Comparison of ENCODE assay signal across 9 mouse cellular contexts in genomic region chr12:17694589-17695115, GRCm38 (mm10). TPM values are rescaled to one million over a fixed set of nuclear protein-coding genes. Genes with fewer than 3 reads are reported as not detected.
DNase-seq lines count a peak whose midpoint lies in the region.
"Had no signal": no experiment of that assay in that cellular context is flagged by ENCODE, and none has a peak within 500 bp of the region (broad histone marks: within the 10 kb centered on the region; RNA-seq: fewer than 3 reads in every experiment).

No protein-coding gene starts in this region.

- DNase-seq in cerebellum, adult 18-20 months, result peak; percentile 52 to 62
- no peak for DNase-seq in cerebellum, postnatal 4 days (ENCODE audit: low spot score in 2 of 2)
- DNase-seq in lung, postnatal 10 days, result peak; percentile 27
- DNase-seq in lung, postnatal 25 days (ENCODE audit: low spot score), result no peak
- peak; percentile 51 to 61 for DNase-seq in cerebellum, postnatal 36 days
- peak; percentile 40 for DNase-seq in thymus, postnatal 0 days (ENCODE audit: low spot score)
- no peak for DNase-seq in right cerebral cortex, postnatal 36 days (ENCODE audit: low spot score in 2 of 2)
- no peak for DNase-seq in frontal cortex, postnatal 10 days (ENCODE audit: low spot score in 2 of 2)
- DNase-seq: gastrocnemius, adult 2 months had no signal

RNA-seq across cellular contexts. Expression of gene Hpcal1, which starts 4.0 kb away (rescaled TPM):
- 145 and 152 TPM in 2 replicates for polyA plus RNA-seq in thymus, postnatal 0 days (2015; fragmentation: Nextera tagmentation; extraction: Ambion mirVana)

Comparison
In these comparisons a context has a peak if more than half of its experiments do, and no peak if none do; other contexts are left out.
1. DNase-seq: peak in cerebellum, adult 18-20 months (2 of 2), lung, postnatal 10 days (single experiment), cerebellum, postnatal 36 days (2 of 2) and thymus, postnatal 0 days (single experiment); none in cerebellum, postnatal 4 days (0 of 2), lung, postnatal 25 days (single experiment), right cerebral cortex, postnatal 36 days (0 of 2) and frontal cortex, postnatal 10 days (0 of 2).